Mouse (Mus musculus) activated CD4-positive, CD25-positive, alpha-beta regulatory T cell, adult 4 months (primary cell): ENCODE data around the gene Guk1. TPM values are rescaled to one million over a fixed set of nuclear protein-coding genes. Genes with fewer than 3 reads are reported as not detected.

Experiments used
- polyA plus RNA-seq, 2 experiments: library from polyadenylated mRNA; unstranded; fragments of 100-300 nt; shearing (Covaris generic); gene quantifications; one replicate each; pipeline ENCODE4 v1.2.1; 2017

Guk1 gene
- polyA plus RNA-seq, 2 experiments from 2014 or later: 60.2 to 63.5 TPM

Other genes starting within 250 kb of the Guk1 start
- 1 to 10 TPM; 1.8 to 4.2 TPM for gene Hist3h2ba, start 243.3 kb downstream of the Guk1 start, polyA plus RNA-seq
- gene Hist3h2a, start 237.5 kb downstream of the Guk1 start, polyA plus RNA-seq: 1 to 10 TPM; 3.5 to 5.4 TPM
- under 1 TPM; 0.17 to 0.20 TPM for gene Trim17, start 237.5 kb downstream of the Guk1 start, polyA plus RNA-seq
- gene Trim11, start 214.1 kb downstream of the Guk1 start, polyA plus RNA-seq: 10 to 100 TPM; 18.5 to 22.2 TPM
- not detected for gene Obscn, start 55.8 kb downstream of the Guk1 start, polyA plus RNA-seq
- gene Iba57, start 28.5 kb downstream of the Guk1 start, polyA plus RNA-seq: 1 to 10 TPM; 1.3 to 1.8 TPM
- gene Gjc2, start 9.0 kb downstream of the Guk1 start, polyA plus RNA-seq: not detected
- 10 to 100 TPM; 49.4 to 50.0 TPM for gene Mrpl55, start 10.3 kb upstream of the Guk1 start, polyA plus RNA-seq
- 10 to 100 TPM; 17.5 to 18.7 TPM for gene 2310033P09Rik, start 16.1 kb upstream of the Guk1 start, polyA plus RNA-seq
- 100 to 1,000 TPM; 301 to 312 TPM for gene Arf1, start 36.1 kb upstream of the Guk1 start, polyA plus RNA-seq
- under 1 TPM in 1 of 2 experiments, not detected in 1; 0.20 TPM for gene Wnt3a, start 98.5 kb upstream of the Guk1 start, polyA plus RNA-seq
- gene Wnt9a, start 114.7 kb upstream of the Guk1 start, polyA plus RNA-seq: not detected
- not detected for gene Prss38, start 183.4 kb upstream of the Guk1 start, polyA plus RNA-seq